Mouse (Mus musculus): ENCODE measurements around the gene Fam214b.

- TF ChIP-seq ZNF384 (IDR thresholded peaks at IDR 0.05; ENCODE audit: low read depth, low read length), result no peak
- TF ChIP-seq MAFK (IDR thresholded peaks at IDR 0.05; ENCODE audit: insufficient read depth, low read depth, low read length), result no peak
- no peak for TF ChIP-seq ZC3H11A (IDR thresholded peaks at IDR 0.05; ENCODE audit: borderline replicate concordance, low read depth, low read length)
- no peak for TF ChIP-seq HCFC1 (IDR thresholded peaks at IDR 0.05; ENCODE audit: borderline replicate concordance, insufficient read depth, low read length)
- TF ChIP-seq CHD2 (IDR thresholded peaks at IDR 0.05; ENCODE audit: low read depth, low read length), result no peak
Observed at GRCm38 (mm10) chr4:43012091-43012490, 33.9 kb downstream of the Fam214b start.
